Mouse (Mus musculus) heart, postnatal 0 days (tissue): ENCODE measurements around the gene Rce1.

Experiments used
- CTCF ChIP-seq: IDR thresholded peaks from 2 replicates; pipeline ENCODE4 v1.5.1; 2016; ENCODE audit warnings: antibody characterized with exemption, control low read depth, low read depth
- EP300 ChIP-seq: IDR thresholded peaks from 2 replicates; pipeline ENCODE4 v1.6.1; 2016; ENCODE audit warnings: antibody characterized with exemption, low read depth

DNA sequence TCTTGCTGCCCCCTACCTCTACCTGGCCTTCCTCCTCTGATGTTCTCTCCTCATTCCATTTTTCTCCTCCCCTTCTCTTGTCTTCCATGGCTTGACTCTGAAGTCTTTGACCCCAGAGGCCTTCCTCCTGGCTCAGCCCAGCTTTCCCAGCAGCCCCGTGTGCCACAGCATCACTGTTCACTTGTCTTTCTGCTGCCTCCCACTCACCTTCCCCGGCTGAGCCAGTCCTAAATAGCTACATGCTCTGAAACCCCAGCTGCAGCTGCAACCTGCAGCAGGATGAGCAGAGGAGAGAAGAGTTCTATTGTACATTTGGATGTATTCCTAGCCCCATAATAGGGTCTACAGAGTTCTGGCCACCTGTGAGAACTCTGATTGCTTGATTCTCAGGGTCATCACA, 38.0 kb downstream of the Rce1 start:
- TF ChIP-seq CTCF (no peak), EP300 (no peak)
